Mouse (Mus musculus) liver, embryonic 16.5 days (tissue): Measurements from ENCODE around the gene Lhfpl2. TPM values are rescaled to one million over a fixed set of nuclear protein-coding genes. Genes with fewer than 3 reads are reported as not detected.

ENCODE experiments used
- ATAC-seq: fragments of 200-750 bp; cut with Nextera tagmentation; 2 replicates; pipeline ENCODE4 v1.8.0; 2017; ENCODE audit warnings: low read depth, mild to moderate bottlenecking, moderate number of reproducible peaks, moderate library complexity
- H3K27ac ChIP-seq: fragments of 300-500 bp; sonication (generic); 2 replicates; pipeline ENCODE4 v1.5.1; 2014; ENCODE audit warnings: mild to moderate bottlenecking, low read length
- H3K27me3 ChIP-seq: fragments of 300-500 bp; sonication (generic); 2 replicates; pipeline ENCODE4 v1.6.1; 2014; ENCODE audit warnings: low read depth, low read length, mixed read lengths; ENCODE audit not compliant: control insufficient read depth, insufficient read depth
- H3K36me3 ChIP-seq: fragments of 300-500 bp; sonication (generic); 2 replicates; pipeline ENCODE4 v1.6.1; 2014; ENCODE audit warnings: mild to moderate bottlenecking; ENCODE audit not compliant: control insufficient read depth, insufficient read depth
- H3K4me1 ChIP-seq: fragments of 300-500 bp; sonication (generic); 2 replicates; pipeline ENCODE4 v1.6.1; 2014; ENCODE audit warnings: low read depth, low read length, mixed read lengths; ENCODE audit not compliant: control insufficient read depth
- H3K4me2 ChIP-seq: fragments of 300-500 bp; sonication (generic); 2 replicates; pipeline ENCODE4 v1.6.1; 2014; ENCODE audit warnings: low read depth, low read length, mixed read lengths
- H3K4me3 ChIP-seq: fragments of 300-500 bp; sonication (generic); 2 replicates; pipeline ENCODE4 v1.5.1; 2014; ENCODE audit warnings: low read depth, mild to moderate bottlenecking, low read length
- H3K9ac ChIP-seq: fragments of 300-500 bp; sonication (generic); 2 replicates; pipeline ENCODE4 v1.6.1; 2014; ENCODE audit warnings: low read depth, low read length
- H3K9me3 ChIP-seq: fragments of 300-500 bp; sonication (generic); replicated peaks from 2 replicates; pipeline ENCODE4 v1.6.1; 2016; ENCODE audit warnings: low read length; ENCODE audit not compliant: control insufficient read depth
- WGBS: fragments of 180-500 bp; shearing (Covaris S2); extraction: QIAGEN DNeasy Blood & Tissue Kit; methylation state at CpG from one replicate; pipeline ENCODE4 v1.1.7; 2014; ENCODE audit not compliant: insufficient replicate concordance; 5-methylcytosine and 5-hydroxymethylcytosine counted together
- polyA plus RNA-seq: library from polyadenylated mRNA; unstranded; fragments of >200 nt; fragmentation: Nextera tagmentation; extraction: Ambion mirVana; gene quantifications from 2 replicates; pipeline ENCODE4 v1.2.1, GENCODE M21; 2015

Lhfpl2 gene
- polyA plus RNA-seq, 1 experiment from 2014 or later = 3.9 TPM

GRCm38 (mm10) chr13:94100361-94100760 is 42.8 kb downstream of the Lhfpl2 start:
- Histone ChIP-seq H3K27ac (no peak overlapping the region), H3K4me3 (no peak overlapping the region), H3K36me3 (no peaks in the 10 kb centered on the region), H3K4me1 (peaks cover 3% of the 10 kb centered on the region), H3K27me3 (no peaks in the 10 kb centered on the region), H3K4me2 (no peak overlapping the region), H3K9me3 (no peaks in the 10 kb centered on the region), H3K9ac (no peak overlapping the region)
- WGBS = 76% methylated on average over 3 of the region's 3 CpGs
- ATAC-seq = no peak

GRCm38 (mm10) chr13:94101020-94101571 is 43.5 kb downstream of the Lhfpl2 start:
- no peak overlapping the region for H3K4me2 ChIP-seq
- WGBS = 68% methylated on average over 10 of the region's 10 CpGs
- no peak overlapping the region for H3K9ac ChIP-seq
- no peaks in the 10 kb centered on the region for H3K27me3 ChIP-seq
- H3K27ac ChIP-seq = no peak overlapping the region
- H3K9me3 ChIP-seq = no peaks in the 10 kb centered on the region
- no peak for ATAC-seq
- H3K4me3 ChIP-seq = no peak overlapping the region
- peaks cover 3% of the 10 kb centered on the region for H3K4me1 ChIP-seq
- H3K36me3 ChIP-seq = no peaks in the 10 kb centered on the region

DNA sequence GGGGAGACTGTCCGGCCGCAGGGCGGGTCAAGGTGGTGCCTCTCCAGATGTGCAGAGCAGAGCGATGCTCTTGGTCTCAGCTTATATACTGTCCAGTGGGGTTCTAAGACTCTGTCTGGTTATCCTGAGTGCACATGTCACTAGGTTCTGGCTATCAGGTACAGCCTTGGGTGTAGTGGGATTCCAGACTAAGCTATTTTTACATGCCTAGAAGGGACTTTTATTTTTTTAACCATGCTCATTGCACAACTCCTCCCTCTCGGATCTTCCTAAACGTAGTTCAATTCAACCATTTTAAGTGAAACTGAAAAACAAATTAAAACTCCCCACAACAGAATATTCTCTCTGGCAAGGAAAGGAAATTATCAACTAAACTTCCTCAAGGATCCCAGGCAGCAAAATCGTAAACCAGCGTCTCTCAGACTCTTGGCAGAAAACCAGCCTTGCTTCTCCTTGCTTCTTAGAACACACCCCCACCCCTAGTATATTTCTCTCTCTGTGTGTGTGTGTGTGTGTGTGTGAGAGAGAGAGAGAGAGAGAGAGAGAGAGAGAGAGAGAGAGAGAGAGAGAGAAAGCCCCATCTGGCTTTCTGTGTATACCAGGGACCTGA is 47.4 kb downstream of the Lhfpl2 start:
- WGBS = 67% methylated on average over 8 of the region's 8 CpGs
- Histone ChIP-seq H3K4me2 (no peak overlapping the region), H3K27ac (no peak overlapping the region), H3K9me3 (no peaks in the 10 kb centered on the region), H3K27me3 (no peaks in the 10 kb centered on the region), H3K4me3 (no peak overlapping the region), H3K4me1 (no peaks in the 10 kb centered on the region), H3K9ac (no peak overlapping the region), H3K36me3 (no peaks in the 10 kb centered on the region)
- ATAC-seq = no peak

GRCm38 (mm10) chr13:94106431-94106830 is 48.8 kb downstream of the Lhfpl2 start:
- ATAC-seq = no peak
- 69% methylated on average over 8 of the region's 8 CpGs for WGBS
- no peaks in the 10 kb centered on the region for H3K9me3 ChIP-seq

DNA sequence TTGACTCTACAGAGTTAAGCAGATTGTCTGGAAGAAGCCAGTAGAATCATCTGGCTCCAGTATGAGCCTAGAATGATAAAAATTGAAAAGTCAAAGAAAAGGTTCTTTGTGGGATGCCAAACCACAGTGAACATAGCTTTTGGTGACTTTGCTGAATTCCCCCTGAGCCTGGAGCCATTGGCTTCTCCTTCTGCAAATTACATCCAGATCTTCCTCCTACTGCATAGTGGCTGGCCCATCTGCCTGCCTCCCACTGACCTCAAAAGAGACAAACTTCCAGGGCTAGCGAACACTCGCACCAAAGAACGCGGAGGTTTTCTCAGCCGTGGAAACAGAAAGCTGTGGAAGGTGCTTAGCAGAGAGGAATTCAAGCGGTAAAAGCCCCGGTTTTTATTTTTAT is 49.4 kb downstream of the Lhfpl2 start:
- Histone ChIP-seq H3K9me3 (no peaks in the 10 kb centered on the region), H3K27me3 (no peaks in the 10 kb centered on the region), H3K9ac (no peak overlapping the region), H3K4me3 (no peak overlapping the region), H3K36me3 (no peaks in the 10 kb centered on the region), H3K4me2 (no peak overlapping the region), H3K27ac (no peak overlapping the region), H3K4me1 (no peaks in the 10 kb centered on the region)
- no peak for ATAC-seq
- 87% methylated on average over 7 of the region's 7 CpGs for WGBS

More at GRCm38 (mm10) chr13:94106431-94106830, 48.8 kb downstream of the Lhfpl2 start:
- H3K4me2 ChIP-seq = no peak overlapping the region
- no peaks in the 10 kb centered on the region for H3K36me3 ChIP-seq
- H3K4me1 ChIP-seq = no peaks in the 10 kb centered on the region
- no peak overlapping the region for H3K4me3 ChIP-seq
- no peaks in the 10 kb centered on the region for H3K27me3 ChIP-seq
- H3K9ac ChIP-seq = no peak overlapping the region
- no peak overlapping the region for H3K27ac ChIP-seq

- Histone ChIP-seq H3K9me3 (no peaks in the 10 kb centered on the region), H3K4me2 (no peak overlapping the region), H3K9ac (no peak overlapping the region), H3K27me3 (no peaks in the 10 kb centered on the region), H3K4me3 (no peak overlapping the region), H3K36me3 (no peaks in the 10 kb centered on the region), H3K4me1 (no peaks in the 10 kb centered on the region), H3K27ac (no peak overlapping the region)
- ATAC-seq = no peak
- 69% methylated on average over 8 of the region's 8 CpGs for WGBS
These were observed 53.0 kb downstream of the Lhfpl2 start for GRCm38 (mm10) chr13:94110556-94110955.

- Histone ChIP-seq H3K4me2 (no peak overlapping the region), H3K27me3 (no peaks in the 10 kb centered on the region), H3K9me3 (no peaks in the 10 kb centered on the region), H3K9ac (no peak overlapping the region), H3K36me3 (no peaks in the 10 kb centered on the region), H3K27ac (no peak overlapping the region), H3K4me3 (no peak overlapping the region), H3K4me1 (no peaks in the 10 kb centered on the region)
- 48% methylated on average over 4 of the region's 4 CpGs for WGBS
- no peak for ATAC-seq
These were observed 57.9 kb downstream of the Lhfpl2 start for GRCm38 (mm10) chr13:94115476-94115875.

GRCm38 (mm10) chr13:94116705-94117410 is 59.3 kb downstream of the Lhfpl2 start:
- no peaks in the 10 kb centered on the region for H3K27me3 ChIP-seq
- H3K4me1 ChIP-seq = no peaks in the 10 kb centered on the region
- H3K36me3 ChIP-seq = no peaks in the 10 kb centered on the region
- no peak overlapping the region for H3K4me2 ChIP-seq
- no peak for ATAC-seq
- H3K4me3 ChIP-seq = no peak overlapping the region
- no peak overlapping the region for H3K27ac ChIP-seq
- H3K9ac ChIP-seq = no peak overlapping the region
- WGBS = 22% methylated on average over 13 of the region's 13 CpGs
- H3K9me3 ChIP-seq = no peaks in the 10 kb centered on the region

GRCm38 (mm10) chr13:94117522-94117921 is 59.9 kb downstream of the Lhfpl2 start:
- no peaks in the 10 kb centered on the region for H3K27me3 ChIP-seq
- no peak overlapping the region for H3K4me2 ChIP-seq
- H3K27ac ChIP-seq = no peak overlapping the region
- H3K4me1 ChIP-seq = no peaks in the 10 kb centered on the region
- H3K9me3 ChIP-seq = no peaks in the 10 kb centered on the region
- H3K9ac ChIP-seq = no peak overlapping the region
- ATAC-seq = no peak
- WGBS = 77% methylated on average over 10 of the region's 10 CpGs
- no peak overlapping the region for H3K4me3 ChIP-seq
- no peaks in the 10 kb centered on the region for H3K36me3 ChIP-seq
